Mouse (Mus musculus): ENCODE results near the gene Rnf217. TPM values are rescaled to one million over a fixed set of nuclear protein-coding genes. Genes with fewer than 3 reads are reported as not detected.

Gene Rnf217
- polyA plus RNA-seq, 1 experiment from 2014 or later, result 2.3 TPM

DNA sequence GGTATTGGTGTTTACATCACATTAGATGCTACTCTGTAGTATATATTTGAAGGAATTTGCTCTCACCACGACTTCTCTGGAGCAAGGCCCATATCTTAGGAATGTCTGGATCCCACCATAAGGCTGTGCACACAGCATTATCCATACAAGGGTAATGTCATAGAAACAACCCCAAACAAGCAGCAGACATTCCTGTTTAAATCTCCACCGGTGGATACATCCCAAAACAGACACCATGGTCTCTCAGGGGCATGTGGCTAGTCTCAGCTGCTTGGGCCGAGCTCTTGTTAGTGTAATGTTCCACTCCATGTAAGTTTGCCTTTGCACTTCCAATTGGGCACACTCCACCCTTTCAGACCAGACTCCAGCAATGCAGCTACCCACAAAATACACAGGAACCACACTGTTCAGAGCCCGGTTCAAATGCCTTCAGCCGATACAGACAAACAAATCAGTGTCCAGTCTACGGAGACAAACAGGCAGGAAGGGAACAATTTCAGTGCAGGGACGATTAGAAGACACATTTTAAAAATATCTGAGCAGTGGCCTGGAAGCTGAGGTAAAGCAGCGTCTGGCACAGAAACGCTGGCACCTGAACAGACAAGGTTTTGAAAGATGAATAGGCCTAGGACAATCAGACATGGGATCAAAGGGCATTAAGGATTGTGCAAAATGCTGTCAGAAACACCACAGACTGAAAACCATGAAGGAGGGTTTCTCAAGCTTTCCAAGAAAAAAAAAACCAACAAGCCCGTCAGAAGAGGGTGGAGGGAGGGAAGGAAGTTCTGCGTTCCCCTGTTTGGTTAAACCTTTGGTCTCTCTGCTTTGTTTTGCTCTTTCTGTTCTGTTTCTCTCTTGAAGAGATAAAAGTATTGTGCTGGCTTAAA lies 1.8 kb downstream of the Rnf217 start:
- H3K27me3 ChIP-seq (ENCODE audit: control insufficient read depth, insufficient read depth, low read length), result no peaks in the 10 kb centered on the region
- H3K36me3 ChIP-seq (replicated peaks; ENCODE audit: control insufficient read depth, insufficient read depth, low read depth, low read length), result no peaks in the 10 kb centered on the region
- peak overlapping the region; percentile 81 for H3K4me3 ChIP-seq (ENCODE audit: low read depth, low read length)
- H3K27ac ChIP-seq (replicated peaks; ENCODE audit: low read depth, low read length), result no peak overlapping the region
- DNase-seq (ENCODE audit: low spot score) (peak; percentile 4), ATAC-seq (replicated peaks; ENCODE audit: insufficient number of reproducible peaks, low FRiP score, low TSS enrichment, low read depth) (no peak)
- H3K9ac ChIP-seq (replicated peaks; ENCODE audit: low read length), result peak overlapping the region; percentile 97
- 22% methylated on average over 11 of the region's 11 CpGs for WGBS
- H3K4me2 ChIP-seq (ENCODE audit: low read depth, low read length), result peak overlapping the region; percentile 83
- H3K9me3 ChIP-seq (replicated peaks; ENCODE audit: control insufficient read depth, low read length), result no peaks in the 10 kb centered on the region
- H3K4me1 ChIP-seq (ENCODE audit: control insufficient read depth, insufficient read depth, low read length), result no peaks in the 10 kb centered on the region

DNA sequence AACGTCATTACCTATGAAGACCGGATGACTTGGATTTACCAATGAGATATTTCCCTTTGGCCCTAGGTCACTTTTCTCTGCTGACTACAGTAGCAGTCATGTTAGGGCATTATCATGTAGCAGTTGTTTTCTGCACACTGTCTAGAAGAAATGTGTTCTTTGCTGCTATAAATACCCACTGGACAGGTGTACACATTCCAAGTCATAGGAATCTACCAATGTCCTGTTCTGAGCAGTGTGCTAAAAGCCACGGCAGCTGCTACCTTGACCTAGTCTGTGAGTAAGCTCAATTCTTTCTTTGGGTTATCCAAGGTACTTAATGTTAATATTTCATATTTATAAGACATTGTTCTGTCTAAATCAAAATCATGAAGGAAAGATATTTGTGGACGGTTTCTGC lies 5.1 kb downstream of the Rnf217 start:
- Histone ChIP-seq H3K4me1 (ENCODE audit: control insufficient read depth, insufficient read depth, low read length) (no peaks in the 10 kb centered on the region), H3K27me3 (ENCODE audit: control insufficient read depth, insufficient read depth, low read length) (no peaks in the 10 kb centered on the region), H3K9me3 (replicated peaks; ENCODE audit: control insufficient read depth, low read length) (no peaks in the 10 kb centered on the region), H3K36me3 (replicated peaks; ENCODE audit: control insufficient read depth, insufficient read depth, low read depth, low read length) (no peaks in the 10 kb centered on the region), H3K27ac (replicated peaks; ENCODE audit: low read depth, low read length) (no peak overlapping the region), H3K4me2 (ENCODE audit: low read depth, low read length) (no peak overlapping the region), H3K4me3 (ENCODE audit: low read depth, low read length) (no peak overlapping the region), H3K9ac (replicated peaks; ENCODE audit: low read length) (no peak overlapping the region)
- ATAC-seq (replicated peaks; ENCODE audit: insufficient number of reproducible peaks, low FRiP score, low TSS enrichment, low read depth) (no peak), DNase-seq (ENCODE audit: low spot score) (no peak)
- WGBS, result 92% methylated on average over 4 of the region's 4 CpGs

DNA sequence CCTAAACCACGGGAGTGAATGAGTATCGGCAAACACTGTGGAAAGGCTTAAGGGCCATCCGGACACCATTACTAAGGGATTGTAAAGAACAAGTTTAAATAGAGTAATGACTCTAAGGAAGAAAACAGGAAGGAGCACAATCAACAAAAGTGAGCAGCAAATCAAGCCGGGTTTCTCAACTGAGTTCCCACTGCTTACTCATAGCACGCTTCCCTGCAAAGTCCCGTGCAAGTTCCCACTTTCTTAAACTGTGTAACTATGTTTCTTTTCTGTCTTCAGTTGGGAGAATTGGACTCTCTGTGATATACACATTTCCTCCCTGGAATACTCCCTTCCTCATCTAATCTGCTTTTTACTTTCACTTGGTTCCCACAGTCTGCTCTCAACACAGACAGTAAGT lies 8.9 kb downstream of the Rnf217 start:
- Histone ChIP-seq H3K36me3 (replicated peaks; ENCODE audit: control insufficient read depth, insufficient read depth, low read depth, low read length) (no peaks in the 10 kb centered on the region), H3K9ac (replicated peaks; ENCODE audit: low read length) (no peak overlapping the region), H3K27me3 (ENCODE audit: control insufficient read depth, insufficient read depth, low read length) (no peaks in the 10 kb centered on the region), H3K27ac (replicated peaks; ENCODE audit: low read depth, low read length) (no peak overlapping the region), H3K4me1 (ENCODE audit: control insufficient read depth, insufficient read depth, low read length) (no peaks in the 10 kb centered on the region), H3K4me2 (ENCODE audit: low read depth, low read length) (no peak overlapping the region), H3K4me3 (ENCODE audit: low read depth, low read length) (no peak overlapping the region), H3K9me3 (replicated peaks; ENCODE audit: control insufficient read depth, low read length) (no peaks in the 10 kb centered on the region)
- ATAC-seq (replicated peaks; ENCODE audit: insufficient number of reproducible peaks, low FRiP score, low TSS enrichment, low read depth) (no peak), DNase-seq (ENCODE audit: low spot score) (no peak)
- 91% methylated on average over 6 of the region's 6 CpGs for WGBS

DNA sequence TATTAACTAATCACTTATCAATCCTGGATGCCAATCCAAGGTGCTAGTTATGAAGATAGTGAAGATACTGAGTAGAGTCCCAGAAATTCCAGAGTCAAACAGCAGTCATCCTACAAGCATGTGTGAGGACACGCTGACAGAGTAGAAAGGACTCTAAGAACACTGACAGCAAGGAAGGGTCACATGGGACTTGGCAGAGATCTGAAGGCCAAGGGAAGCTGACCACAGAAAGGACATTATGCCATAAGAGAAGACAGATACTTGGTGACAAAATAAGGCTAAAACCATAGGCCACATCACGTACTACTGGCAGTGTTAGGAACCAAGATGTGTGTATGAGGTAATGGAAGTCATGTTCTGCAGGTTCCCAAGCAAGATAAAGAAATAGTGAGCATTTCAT lies 11.1 kb downstream of the Rnf217 start:
- WGBS, result 92% methylated on average over 2 of the region's 2 CpGs
- Histone ChIP-seq H3K9me3 (replicated peaks; ENCODE audit: control insufficient read depth, low read length) (no peaks in the 10 kb centered on the region), H3K27ac (replicated peaks; ENCODE audit: low read depth, low read length) (no peak overlapping the region), H3K4me3 (ENCODE audit: low read depth, low read length) (no peak overlapping the region), H3K4me2 (ENCODE audit: low read depth, low read length) (no peak overlapping the region), H3K4me1 (ENCODE audit: control insufficient read depth, insufficient read depth, low read length) (no peaks in the 10 kb centered on the region), H3K36me3 (replicated peaks; ENCODE audit: control insufficient read depth, insufficient read depth, low read depth, low read length) (no peaks in the 10 kb centered on the region), H3K9ac (replicated peaks; ENCODE audit: low read length) (no peak overlapping the region), H3K27me3 (ENCODE audit: control insufficient read depth, insufficient read depth, low read length) (no peaks in the 10 kb centered on the region)
- ATAC-seq (replicated peaks; ENCODE audit: insufficient number of reproducible peaks, low FRiP score, low TSS enrichment, low read depth), result no peak
- DNase-seq (ENCODE audit: low spot score), result no peak

DNA sequence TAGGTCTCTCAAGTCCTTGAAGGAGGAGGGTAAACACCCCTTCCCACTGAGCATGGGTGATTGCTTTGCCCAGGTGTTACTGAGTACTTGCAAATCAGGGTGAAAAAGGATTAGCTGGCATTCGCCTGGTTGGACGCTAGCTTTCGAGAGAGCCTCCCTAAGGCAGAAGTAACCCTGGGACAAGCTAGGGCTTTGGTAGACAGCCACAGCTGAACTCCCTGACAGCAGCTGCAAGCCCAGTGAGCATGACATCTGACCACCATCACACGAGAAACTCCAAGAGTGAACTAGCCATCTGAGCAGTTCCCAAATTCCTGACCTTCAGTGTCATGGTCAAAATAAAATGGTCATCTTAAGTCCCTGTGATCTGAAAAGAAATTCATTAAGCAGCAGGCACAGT lies 12.2 kb downstream of the Rnf217 start:
- ATAC-seq (replicated peaks; ENCODE audit: insufficient number of reproducible peaks, low FRiP score, low TSS enrichment, low read depth), result no peak
- no peak overlapping the region for H3K27ac ChIP-seq (replicated peaks; ENCODE audit: low read depth, low read length)
- no peak for DNase-seq (ENCODE audit: low spot score)
- no peaks in the 10 kb centered on the region for H3K27me3 ChIP-seq (ENCODE audit: control insufficient read depth, insufficient read depth, low read length)
- no peak overlapping the region for H3K9ac ChIP-seq (replicated peaks; ENCODE audit: low read length)
- H3K9me3 ChIP-seq (replicated peaks; ENCODE audit: control insufficient read depth, low read length), result no peaks in the 10 kb centered on the region
- no peaks in the 10 kb centered on the region for H3K36me3 ChIP-seq (replicated peaks; ENCODE audit: control insufficient read depth, insufficient read depth, low read depth, low read length)
- H3K4me2 ChIP-seq (ENCODE audit: low read depth, low read length), result no peak overlapping the region
- H3K4me3 ChIP-seq (ENCODE audit: low read depth, low read length), result no peak overlapping the region
- 52% methylated on average over 4 of the region's 4 CpGs for WGBS
- H3K4me1 ChIP-seq (ENCODE audit: control insufficient read depth, insufficient read depth, low read length), result no peaks in the 10 kb centered on the region

DNA sequence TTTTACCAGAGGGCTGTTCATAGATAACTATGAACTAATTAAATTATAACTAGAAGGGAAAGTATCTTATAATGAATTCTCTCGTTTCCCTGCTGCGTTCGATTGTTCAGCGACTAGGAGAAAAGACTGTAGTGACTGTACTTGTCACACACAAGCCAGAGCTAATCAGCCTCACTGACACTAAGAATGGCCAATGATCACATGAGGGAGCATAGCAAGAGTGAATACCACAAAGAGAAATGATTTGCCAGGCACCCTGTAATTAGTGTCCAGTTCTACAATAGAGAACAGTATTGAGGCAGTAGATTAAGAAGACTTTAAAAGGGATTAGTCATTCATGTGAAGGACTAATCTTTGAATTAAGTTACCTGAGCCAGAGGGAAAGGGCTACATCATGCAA lies 13.7 kb downstream of the Rnf217 start:
- Histone ChIP-seq H3K4me3 (ENCODE audit: low read depth, low read length) (no peak overlapping the region), H3K4me1 (ENCODE audit: control insufficient read depth, insufficient read depth, low read length) (no peaks in the 10 kb centered on the region), H3K9ac (replicated peaks; ENCODE audit: low read length) (no peak overlapping the region), H3K9me3 (replicated peaks; ENCODE audit: control insufficient read depth, low read length) (no peaks in the 10 kb centered on the region), H3K4me2 (ENCODE audit: low read depth, low read length) (no peak overlapping the region), H3K27me3 (ENCODE audit: control insufficient read depth, insufficient read depth, low read length) (no peaks in the 10 kb centered on the region), H3K27ac (replicated peaks; ENCODE audit: low read depth, low read length) (no peak overlapping the region), H3K36me3 (replicated peaks; ENCODE audit: control insufficient read depth, insufficient read depth, low read depth, low read length) (no peaks in the 10 kb centered on the region)
- ATAC-seq (replicated peaks; ENCODE audit: insufficient number of reproducible peaks, low FRiP score, low TSS enrichment, low read depth) (no peak), DNase-seq (ENCODE audit: low spot score) (no peak)
- WGBS, result 89% methylated on average over 4 of the region's 4 CpGs

DNA sequence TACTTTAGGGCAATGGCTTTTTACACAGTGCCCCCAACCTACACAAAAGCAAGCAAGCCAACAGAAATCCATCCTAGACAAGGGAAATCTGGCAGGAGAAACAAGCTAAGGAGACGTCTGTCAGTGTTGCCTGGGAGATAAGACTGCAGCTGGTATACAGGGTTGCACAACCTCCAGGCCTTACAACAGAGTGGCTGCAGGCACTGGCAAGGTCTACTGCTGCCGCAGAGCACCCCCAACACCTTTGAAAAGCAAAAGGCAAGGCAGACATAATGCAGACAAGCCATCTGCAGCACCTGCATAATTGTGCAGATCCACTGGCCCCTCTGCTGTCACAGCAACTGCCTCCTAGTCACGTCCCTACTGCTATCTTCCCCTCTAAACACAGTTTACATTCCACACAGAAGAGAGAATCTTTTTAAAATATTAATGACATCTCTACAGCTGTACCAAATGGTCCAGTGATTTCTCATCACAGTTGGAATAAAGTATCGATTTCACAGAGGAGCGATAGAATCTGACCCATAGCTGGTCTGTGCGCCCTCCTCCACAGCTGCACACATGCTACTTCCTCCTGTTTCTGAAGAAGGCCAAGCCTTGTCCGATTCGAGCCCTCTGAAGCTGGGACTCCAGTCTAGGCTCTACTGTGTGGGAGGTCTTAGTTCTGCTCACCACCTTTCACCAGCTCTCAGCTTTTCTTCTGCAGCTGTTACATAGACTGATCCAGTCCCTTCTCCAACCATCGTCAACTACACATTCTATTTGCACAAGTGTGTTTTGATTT lies 16.1 kb downstream of the Rnf217 start:
- no peaks in the 10 kb centered on the region for H3K27me3 ChIP-seq (ENCODE audit: control insufficient read depth, insufficient read depth, low read length)
- WGBS, result 45% methylated on average over 9 of the region's 9 CpGs
- no peaks in the 10 kb centered on the region for H3K36me3 ChIP-seq (replicated peaks; ENCODE audit: control insufficient read depth, insufficient read depth, low read depth, low read length)
- H3K9ac ChIP-seq (replicated peaks; ENCODE audit: low read length), result no peak overlapping the region
- H3K4me1 ChIP-seq (ENCODE audit: control insufficient read depth, insufficient read depth, low read length), result no peaks in the 10 kb centered on the region
- H3K4me3 ChIP-seq (ENCODE audit: low read depth, low read length), result no peak overlapping the region
- no peak overlapping the region for H3K27ac ChIP-seq (replicated peaks; ENCODE audit: low read depth, low read length)
- DNase-seq (ENCODE audit: low spot score) (peak; percentile 6), ATAC-seq (replicated peaks; ENCODE audit: insufficient number of reproducible peaks, low FRiP score, low TSS enrichment, low read depth) (peak; percentile 80)
- H3K4me2 ChIP-seq (ENCODE audit: low read depth, low read length), result no peak overlapping the region
- H3K9me3 ChIP-seq (replicated peaks; ENCODE audit: control insufficient read depth, low read length), result no peaks in the 10 kb centered on the region

All from embryonic facial prominence, embryonic 11.5 days (tissue).